Mouse (Mus musculus): ENCODE data around the gene Adgrd1.
A peak's percentile ranks its signal among the peaks of the same experiment; 100 is the strongest.
"Not testable (repeated sequence)": the region's sequence is repeated elsewhere in the genome, so short reads cannot be mapped to it uniquely, and the experiment has no call there.

The Adgrd1 gene

GRCm38 (mm10) chr5:129093158-129093557 lies 3.4 kb upstream of the Adgrd1 start:
- no peak for DNase-seq (ENCODE audit: low spot score in 2 of 2)

GRCm38 (mm10) chr5:129094236-129094635 lies 2.3 kb upstream of the Adgrd1 start:
- DNase-seq (ENCODE audit: low spot score in 2 of 2): no peak

GRCm38 (mm10) chr5:129104043-129104442 lies 7.5 kb downstream of the Adgrd1 start:
- DNase-seq (ENCODE audit: low spot score in 2 of 2): no peak

- DNase-seq (ENCODE audit: low spot score in 2 of 2): no peak
Observed at GRCm38 (mm10) chr5:129111729-129112128, 15.2 kb downstream of the Adgrd1 start.

GRCm38 (mm10) chr5:129113741-129114476 lies 17.4 kb downstream of the Adgrd1 start:
- DNase-seq (ENCODE audit: low spot score in 2 of 2): peak; percentile 48 to 69

GRCm38 (mm10) chr5:129116299-129116698 lies 19.7 kb downstream of the Adgrd1 start:
- DNase-seq (ENCODE audit: low spot score in 2 of 2): no peak

GRCm38 (mm10) chr5:129117593-129118113 lies 21.1 kb downstream of the Adgrd1 start:
- DNase-seq (ENCODE audit: low spot score in 2 of 2): no peak

GRCm38 (mm10) chr5:129118523-129118922 lies 22.0 kb downstream of the Adgrd1 start:
- no peak for DNase-seq (ENCODE audit: low spot score in 2 of 2)

GRCm38 (mm10) chr5:129119146-129119545 lies 22.6 kb downstream of the Adgrd1 start:
- DNase-seq (ENCODE audit: low spot score in 2 of 2): no peak

GRCm38 (mm10) chr5:129121654-129122285 lies 25.2 kb downstream of the Adgrd1 start:
- no peak for DNase-seq (ENCODE audit: low spot score in 2 of 2)

GRCm38 (mm10) chr5:129122491-129122890 lies 25.9 kb downstream of the Adgrd1 start:
- DNase-seq (ENCODE audit: low spot score in 2 of 2): no peak

GRCm38 (mm10) chr5:129124070-129124828 lies 27.7 kb downstream of the Adgrd1 start:
- no peak for DNase-seq (ENCODE audit: low spot score in 2 of 2)

GRCm38 (mm10) chr5:129128310-129128709 lies 31.8 kb downstream of the Adgrd1 start:
- DNase-seq (ENCODE audit: low spot score in 2 of 2): not testable (repeated sequence)

- no peak for DNase-seq (ENCODE audit: low spot score in 2 of 2)
Observed at GRCm38 (mm10) chr5:129130301-129130700, 33.8 kb downstream of the Adgrd1 start.

GRCm38 (mm10) chr5:129137405-129137804 lies 40.9 kb downstream of the Adgrd1 start:
- DNase-seq (ENCODE audit: low spot score in 2 of 2): peak in 1 of 2 experiments; percentile 59

- DNase-seq (ENCODE audit: low spot score in 2 of 2): peak; percentile 55 to 68
Observed at GRCm38 (mm10) chr5:129138576-129138975, 42.0 kb downstream of the Adgrd1 start.

- DNase-seq (ENCODE audit: low spot score in 2 of 2): no peak
Observed at GRCm38 (mm10) chr5:129142801-129143200, 46.3 kb downstream of the Adgrd1 start.

- DNase-seq (ENCODE audit: low spot score in 2 of 2): no peak
Observed at GRCm38 (mm10) chr5:129145307-129145935, 48.9 kb downstream of the Adgrd1 start.

- DNase-seq (ENCODE audit: low spot score in 2 of 2): no peak
Observed at GRCm38 (mm10) chr5:129146892-129147509, 50.5 kb downstream of the Adgrd1 start.

GRCm38 (mm10) chr5:129148485-129148884 lies 51.9 kb downstream of the Adgrd1 start:
- DNase-seq (ENCODE audit: low spot score in 2 of 2): no peak

Data from frontal cortex, postnatal 10 days (tissue).